Mouse (Mus musculus): Measurements from ENCODE around the gene Zpbp.
A peak's percentile ranks its signal among the peaks of the same experiment; 100 is the strongest.

Zpbp gene

GRCm38 (mm10) chr11:11461635-11462560 lies at the start of gene Zpbp, which contains the start of gene Spata48:
Zpbp (minus strand) TSS chr11:11462408.
Spata48 (plus strand) TSS chr11:11462094.
- DNase-seq, result peak; percentile 66 to 81

- DNase-seq, result no peak
These were observed 47.2 kb upstream of the Zpbp start for GRCm38 (mm10) chr11:11509413-11509812.

GRCm38 (mm10) chr11:11506187-11506586 lies 44.0 kb upstream of the Zpbp start:
- no peak for DNase-seq

DNA sequence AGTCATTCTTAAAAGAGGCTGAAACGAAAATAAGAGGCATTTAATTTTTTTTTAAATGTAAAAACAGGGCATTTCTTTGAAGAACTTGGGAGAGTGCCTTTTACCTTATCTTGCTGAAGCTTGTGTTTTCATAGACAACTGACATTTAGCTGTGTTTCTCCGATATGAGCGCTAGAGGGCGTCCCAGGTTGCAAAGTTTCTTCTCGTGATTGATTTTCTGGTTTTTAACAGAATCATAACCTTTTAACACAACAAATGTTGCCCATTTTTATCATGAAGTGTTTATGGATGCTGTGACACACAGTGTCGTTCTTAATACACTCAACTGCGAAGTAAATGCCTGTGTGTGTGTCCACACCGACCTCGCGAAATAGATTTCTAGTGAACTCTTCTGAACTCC lies 37.7 kb upstream of the Zpbp start:
- DNase-seq, result no peak

DNA sequence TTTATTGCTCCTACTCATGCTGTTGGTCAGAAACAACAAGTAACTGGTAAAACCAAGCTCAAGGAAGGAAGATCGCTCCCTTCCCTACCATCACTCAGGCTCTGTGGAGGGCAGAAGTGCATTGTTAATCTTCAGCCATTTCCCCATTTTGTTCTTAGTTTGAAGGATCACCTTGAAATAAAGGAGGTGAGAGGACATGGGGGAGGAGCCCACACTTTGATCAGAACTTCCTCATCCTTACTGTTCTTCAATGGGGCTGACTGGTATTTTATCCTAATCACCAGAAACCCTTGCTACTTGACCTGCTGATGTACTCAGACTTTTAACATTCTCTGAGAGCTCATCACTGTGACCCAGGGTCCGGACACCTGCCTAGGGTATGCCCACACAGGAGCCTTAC lies 33.5 kb upstream of the Zpbp start:
- no peak for DNase-seq

- DNase-seq, result no peak
These were observed 29.8 kb upstream of the Zpbp start for GRCm38 (mm10) chr11:11492044-11492443.

- no peak for DNase-seq
These were observed 22.2 kb upstream of the Zpbp start for GRCm38 (mm10) chr11:11484378-11484777.

- no peak for DNase-seq
These were observed 6.7 kb upstream of the Zpbp start for GRCm38 (mm10) chr11:11468924-11469323.

DNA sequence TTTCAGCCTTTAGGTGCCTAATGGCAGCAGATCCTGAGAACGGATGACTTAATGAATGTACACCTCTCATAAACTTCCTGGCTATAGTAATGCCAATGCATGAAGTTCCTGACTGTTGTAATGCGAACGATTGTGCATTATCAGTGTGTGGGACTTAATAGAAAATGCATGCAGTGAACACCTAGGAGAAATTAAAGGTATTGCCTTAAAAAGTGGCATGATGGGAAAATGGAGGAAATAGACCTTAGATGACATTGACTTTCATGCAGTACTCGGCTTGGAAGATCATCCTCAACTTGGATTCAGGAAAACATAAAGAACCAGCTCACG lies 318 bp upstream of the Zpbp start:
- DNase-seq, result no peak

GRCm38 (mm10) chr11:11455037-11455436 lies 7.2 kb downstream of the Zpbp start:
- DNase-seq, result no peak

GRCm38 (mm10) chr11:11417356-11417755 lies 44.9 kb downstream of the Zpbp start:
- DNase-seq, result no peak

- no peak for DNase-seq
These were observed 48.0 kb downstream of the Zpbp start for GRCm38 (mm10) chr11:11414188-11414587.

DNA sequence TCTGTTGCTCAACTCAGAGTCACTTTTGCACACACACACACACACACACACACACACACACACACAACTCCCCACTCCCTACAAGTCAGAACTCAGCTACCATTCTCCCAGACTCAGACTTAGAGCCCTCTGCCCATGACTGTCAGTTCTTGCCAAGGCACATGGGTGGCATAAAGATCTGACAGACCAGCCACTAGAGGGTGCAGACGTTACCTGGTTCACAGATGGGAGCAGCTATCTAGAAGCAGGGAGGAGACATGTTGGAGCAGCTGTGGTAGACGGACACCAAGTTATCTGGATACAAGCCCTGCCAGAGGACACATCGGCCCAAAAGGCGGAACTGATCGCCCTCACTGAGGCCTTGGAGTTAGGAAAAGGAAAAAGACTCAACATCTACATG lies 67.5 kb downstream of the Zpbp start:
- DNase-seq, result no peak

DNA sequence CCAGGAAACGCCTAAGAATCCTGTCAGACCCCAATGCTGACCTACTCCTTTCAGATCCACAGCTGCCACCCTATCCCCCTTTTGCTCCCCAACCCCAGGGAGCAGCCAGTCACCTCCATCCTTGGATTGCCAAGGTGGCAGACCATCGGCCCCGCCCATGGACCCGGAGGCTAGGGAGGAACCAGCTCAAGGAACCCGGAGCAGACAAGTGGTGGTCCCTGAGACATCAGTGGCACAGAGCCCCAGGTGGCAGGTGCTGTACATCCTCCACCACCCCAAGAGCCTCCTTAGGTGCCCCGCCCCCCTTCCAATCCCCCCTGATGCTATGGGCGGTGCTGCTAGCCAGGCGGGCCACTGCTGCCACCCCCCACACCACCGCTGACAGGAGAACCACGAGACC lies 69.0 kb downstream of the Zpbp start:
- DNase-seq, result no peak

GRCm38 (mm10) chr11:11371305-11371704 lies 90.9 kb downstream of the Zpbp start:
- no peak for DNase-seq

DNA sequence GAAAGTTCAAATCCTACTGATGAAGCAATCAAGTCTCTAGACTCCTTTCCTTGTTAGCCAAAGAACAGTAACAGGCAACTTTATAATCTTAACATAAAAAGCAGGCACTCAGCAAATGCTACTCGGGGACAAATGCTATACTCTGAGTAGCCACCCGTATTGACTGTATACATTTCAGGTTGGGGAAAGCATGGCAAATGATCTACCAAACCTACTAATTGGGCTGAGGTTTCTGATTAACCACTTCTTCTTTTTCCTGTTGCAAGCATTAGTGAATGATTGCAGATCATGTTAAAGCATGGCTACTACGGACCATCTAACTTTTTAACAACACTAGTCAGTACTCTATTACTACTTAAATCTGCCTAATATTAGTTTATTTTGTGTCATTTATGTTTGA lies 178.7 kb downstream of the Zpbp start:
- no peak for DNase-seq

- DNase-seq, result no peak
These were observed 182.1 kb downstream of the Zpbp start for GRCm38 (mm10) chr11:11280128-11280527.

DNA sequence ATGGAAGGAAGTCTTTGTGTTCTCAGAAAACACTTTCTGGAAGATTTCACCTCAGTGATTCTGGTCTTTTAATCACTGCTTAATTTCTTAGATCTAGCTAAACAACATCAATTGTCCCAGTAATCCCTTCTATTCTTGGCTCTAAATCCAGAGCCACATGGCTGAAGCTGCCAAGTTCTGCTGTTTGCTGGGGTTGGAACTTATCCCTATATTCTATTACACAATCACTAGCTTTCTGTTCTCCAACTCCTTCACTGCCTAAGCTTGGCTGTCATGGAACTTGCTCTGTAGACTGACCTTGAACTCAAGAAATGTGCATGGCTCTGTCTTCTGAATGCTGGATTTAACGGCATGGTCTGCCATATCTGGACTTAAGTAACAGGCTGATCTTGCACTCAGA lies 204.9 kb downstream of the Zpbp start:
- DNase-seq, result no peak

GRCm38 (mm10) chr11:11242694-11243377 lies 219.4 kb downstream of the Zpbp start:
- no peak for DNase-seq

DNA sequence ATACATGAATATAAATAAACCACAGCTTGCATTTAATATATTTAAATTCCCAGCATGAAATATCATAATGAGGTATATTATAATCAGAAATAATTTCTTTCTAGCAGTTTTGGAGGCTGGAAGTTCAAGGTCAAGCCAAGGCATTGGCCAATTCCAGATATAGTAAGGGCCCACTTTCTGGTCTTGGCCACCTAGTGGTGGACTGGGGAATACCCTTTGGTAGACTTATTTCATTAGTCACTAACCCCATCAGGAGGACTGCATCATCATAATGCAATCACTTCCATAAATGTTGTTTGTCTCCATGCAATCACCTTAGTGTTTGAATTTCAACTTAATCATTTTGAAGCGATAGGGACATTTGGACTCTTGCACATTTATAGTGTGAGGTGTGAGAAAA lies 222.9 kb downstream of the Zpbp start:
- DNase-seq, result no peak

All from cerebellum, adult 18-20 months (tissue).